ENCODE assay signal across 7 mouse cellular contexts in the genomic region with DNA sequence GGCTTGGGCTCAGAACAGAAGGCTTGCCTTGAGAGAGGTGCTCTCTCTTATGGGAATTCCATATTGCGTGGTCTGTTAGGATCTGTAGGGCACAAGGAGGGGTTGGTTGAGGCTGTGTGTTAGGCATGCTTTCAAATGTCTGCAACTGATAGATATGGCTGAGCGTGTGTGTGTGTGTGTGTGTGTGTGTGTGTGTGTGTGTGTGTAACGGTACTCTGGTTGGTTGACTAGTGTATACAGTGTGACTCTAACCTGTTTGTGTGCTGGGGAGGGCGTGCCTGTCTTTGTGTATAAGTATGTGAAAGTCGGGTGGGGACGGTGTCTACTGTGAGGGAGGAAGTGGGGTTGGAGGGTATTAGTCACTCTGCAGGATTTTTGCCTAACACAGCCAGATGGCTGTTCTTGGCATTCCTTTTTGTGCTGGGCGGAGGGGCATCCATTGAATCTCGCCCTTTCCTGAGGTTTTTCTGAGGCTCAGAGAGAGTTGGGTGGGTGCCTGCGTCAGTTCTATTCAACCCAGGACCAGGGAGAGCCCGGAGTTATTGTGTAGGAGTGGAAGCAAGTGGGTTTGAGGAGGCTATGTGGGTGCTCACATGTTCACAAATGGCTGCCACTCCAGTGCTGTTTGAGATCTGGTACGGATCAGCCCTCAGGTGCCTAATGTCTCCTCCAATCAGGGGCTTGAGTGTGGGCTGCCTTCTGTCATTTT. TPM values are rescaled to one million over a fixed set of nuclear protein-coding genes. Genes with fewer than 3 reads are reported as not detected.
DNase-seq lines count a peak whose midpoint lies in the region; ATAC-seq and TF ChIP-seq lines count a peak whose summit lies in the region.

No protein-coding gene starts in this region.

- peak overlapping the region; percentile 87 for H3K27ac ChIP-seq in cerebellum, adult 2 months (ENCODE audit: insufficient read depth, low read length)

- no peaks in the 10 kb centered on the region for H3K27me3 ChIP-seq in cerebellum, adult 2 months (ENCODE audit: control insufficient read depth, insufficient read depth, low read length)

- WGBS in cerebellum, adult 2 months, result under 1% methylated on average over 11 of the region's 11 CpGs

- DNase-seq in MN1 (ENCODE audit: low spot score), result peak; percentile 53
- DNase-seq in cerebellum, adult 2 months, result peak; percentile 72 to 81
- DNase-seq in frontal cortex, postnatal 14 days (ENCODE audit: low spot score in 2 of 2), result peak; percentile 60 to 83
- DNase-seq in left cerebral cortex, postnatal 10 days (ENCODE audit: extremely low spot score in 1 of 2, low spot score in 2 of 2), result peak; percentile 69 to 70
- peak; percentile 67 to 81 for DNase-seq in spleen, postnatal 36 days (ENCODE audit: low spot score in 2 of 2)

- peaks cover 13% of the 10 kb centered on the region for H3K4me1 ChIP-seq in cerebellum, adult 2 months (ENCODE audit: control insufficient read depth, insufficient read depth, low read length)

- intact Hi-C loops in left cerebral cortex, postnatal 10 days (cut with DNase I), result no loop called here

- TF ChIP-seq POLR2A in cerebellum, adult 2 months (IDR thresholded peaks at IDR 0.05; ENCODE audit: borderline replicate concordance, insufficient read depth, low read length), result no peak

- no peak for TF ChIP-seq CTCF in cerebellum, adult 2 months (IDR thresholded peaks at IDR 0.05; ENCODE audit: borderline replicate concordance, insufficient read depth, low read depth, low read length)

- H3K4me3 ChIP-seq in cerebellum, adult 2 months (replicated peaks; ENCODE audit: insufficient read depth, low read depth, low read length), result peak overlapping the region; percentile 94

- ATAC-seq in inflammation-experienced regulatory T-cells, adult 6 months, result peak; percentile 72
- ATAC-seq in megakaryocyte, adult 5-6 weeks (ENCODE audit: poor library complexity, severe bottlenecking), result peak; percentile 69

RNA-seq across cellular contexts. Expression of gene Sfxn3, which starts 0.8 kb away (rescaled TPM):
- polyA plus RNA-seq in cerebellum, adult 2 months (2012; rRNA removed), result 90.5 and 91.6 TPM in 2 replicates
- polyA plus RNA-seq in inflammation-experienced regulatory T-cells, adult 6 months (2017; shearing (Covaris generic)), result 10 to 100 TPM; 61.5 to 97.7 (median 97.5) TPM
- 100 to 1,000 TPM; 116 to 122 TPM for total RNA-seq in left cerebral cortex, postnatal 10 days (2021)
- 36.9 and 40.7 TPM in 2 replicates for total RNA-seq in megakaryocyte, adult 5-6 weeks (2015)
- total RNA-seq in megakaryocyte, adult 5-6 weeks (2017), result 9.4 and 10.0 TPM in 2 replicates

RNA-seq across cellular contexts. Expression of gene Pdzd7, which starts 2.6 kb away (rescaled TPM):
- 7.6 and 9.1 TPM in 2 replicates for polyA plus RNA-seq in cerebellum, adult 2 months (2012; rRNA removed)
- polyA plus RNA-seq in inflammation-experienced regulatory T-cells, adult 6 months (2017; shearing (Covaris generic)), result not detected
- total RNA-seq in left cerebral cortex, postnatal 10 days (2021), result 1 to 10 TPM; 4.1 to 4.7 TPM
- not detected in 2 replicates for total RNA-seq in megakaryocyte, adult 5-6 weeks (2015)
- total RNA-seq in megakaryocyte, adult 5-6 weeks (2017), result not detected in 2 replicates

RNA-seq across cellular contexts. Expression of gene Kazald1, which starts 27.0 kb away (rescaled TPM):
- 13.4 and 15.0 TPM in 2 replicates for polyA plus RNA-seq in cerebellum, adult 2 months (2012; rRNA removed)
- 1 to 10 TPM in 1 of 3 experiments, under 1 TPM in 2; 0.21 to 1.0 (median 0.56) TPM for polyA plus RNA-seq in inflammation-experienced regulatory T-cells, adult 6 months (2017; shearing (Covaris generic))
- total RNA-seq in left cerebral cortex, postnatal 10 days (2021), result 1 to 10 TPM; 1.6 to 2.0 TPM
- 0.23 TPM in 1 of 2 replicates, not detected in the other for total RNA-seq in megakaryocyte, adult 5-6 weeks (2015)
- total RNA-seq in megakaryocyte, adult 5-6 weeks (2017), result 0.41 TPM in 1 of 2 replicates, not detected in the other

RNA-seq across cellular contexts. Expression of gene Lzts2, which starts 33.9 kb away (rescaled TPM):
- 54.1 and 56.3 TPM in 2 replicates for polyA plus RNA-seq in cerebellum, adult 2 months (2012; rRNA removed)
- polyA plus RNA-seq in inflammation-experienced regulatory T-cells, adult 6 months (2017; shearing (Covaris generic)), result 1 to 10 TPM in 1 of 3 experiments, under 1 TPM in 1, not detected in 1; 0.99 to 1.1 TPM
- 10 to 100 TPM; 24.5 to 25.6 TPM for total RNA-seq in left cerebral cortex, postnatal 10 days (2021)
- total RNA-seq in megakaryocyte, adult 5-6 weeks (2015), result 0.32 and 0.36 TPM in 2 replicates
- 0.37 and 0.51 TPM in 2 replicates for total RNA-seq in megakaryocyte, adult 5-6 weeks (2017)

RNA-seq across cellular contexts. Expression of gene Mrpl43, which starts 41.8 kb away (rescaled TPM):
- polyA plus RNA-seq in cerebellum, adult 2 months (2012; rRNA removed), result 86.7 and 88.3 TPM in 2 replicates
- polyA plus RNA-seq in inflammation-experienced regulatory T-cells, adult 6 months (2017; shearing (Covaris generic)), result 10 to 100 TPM; 51.6 to 65.3 (median 55.9) TPM
- 10 to 100 TPM; 48.1 to 50.1 TPM for total RNA-seq in left cerebral cortex, postnatal 10 days (2021)
- total RNA-seq in megakaryocyte, adult 5-6 weeks (2015), result 35.9 and 47.9 TPM in 2 replicates
- total RNA-seq in megakaryocyte, adult 5-6 weeks (2017), result 25.3 and 29.3 TPM in 2 replicates

Comparison
In these comparisons a context has a peak if more than half of its experiments do, and no peak if none do; other contexts are left out.
1. Peak in every context shown above with its lines: DNase-seq, ATAC-seq, H3K4me3 ChIP-seq and H3K27ac ChIP-seq.
2. RNA of gene Pdzd7, which starts 2.6 kb away (total RNA-seq): 4.1 to 4.7 TPM in left cerebral cortex, postnatal 10 days; not detected in megakaryocyte, adult 5-6 weeks; every median in the first group is over 4 times any median in the second.